Mouse (Mus musculus) neural tube, embryonic 10.5 days (tissue): ENCODE measurements around the gene Mstn.
A peak's percentile ranks its signal among the peaks of the same experiment; 100 is the strongest.

ENCODE experiments used
- DNase-seq: peaks from one replicate; pipeline ENCODE4 v3.0.0-alpha.2; 2017; ENCODE audit warnings: low spot score; ENCODE audit errors: extremely low spot score

The Mstn gene

DNA sequence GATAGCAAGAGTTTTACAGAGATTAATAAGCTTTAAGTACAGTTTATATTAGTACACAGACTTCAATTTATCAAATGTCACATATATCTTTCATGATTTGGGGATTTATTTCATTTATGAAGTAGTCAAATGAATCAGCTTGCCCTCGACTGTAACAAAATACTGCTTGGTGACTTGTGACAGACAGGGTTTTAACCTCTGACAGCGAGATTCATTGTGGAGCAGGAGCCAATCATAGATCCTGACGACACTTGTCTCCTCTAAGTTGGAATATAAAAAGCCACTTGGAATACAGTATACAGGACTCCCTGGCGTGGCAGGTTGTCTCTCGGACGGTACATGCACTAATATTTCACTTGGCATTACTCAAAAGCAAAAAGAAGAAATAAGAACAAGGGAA lies at the start of gene Mstn:
TSS of gene Mstn (plus strand) at position 301 of the 400 bp plus-strand sequence.
- no peak for DNase-seq

DNA sequence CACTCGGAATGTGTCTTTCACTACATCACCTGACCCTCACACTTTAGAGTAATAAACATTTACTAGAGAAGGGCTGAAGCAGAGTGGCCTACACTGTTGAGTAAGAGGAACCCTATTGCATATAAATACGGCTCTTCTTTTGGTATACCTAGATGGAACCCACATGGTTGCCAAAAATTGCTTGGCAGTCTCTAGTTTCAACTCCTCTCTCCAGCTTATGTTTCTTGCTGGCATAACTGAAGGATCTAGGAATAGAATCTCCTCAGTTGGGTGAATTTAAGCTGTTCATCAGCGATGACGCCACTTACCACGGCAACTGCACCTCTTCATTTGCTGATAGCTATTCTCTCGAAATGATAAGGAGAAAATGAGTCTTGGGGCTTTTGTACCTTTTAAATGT lies 46.7 kb upstream of the Mstn start:
- DNase-seq: no peak

DNA sequence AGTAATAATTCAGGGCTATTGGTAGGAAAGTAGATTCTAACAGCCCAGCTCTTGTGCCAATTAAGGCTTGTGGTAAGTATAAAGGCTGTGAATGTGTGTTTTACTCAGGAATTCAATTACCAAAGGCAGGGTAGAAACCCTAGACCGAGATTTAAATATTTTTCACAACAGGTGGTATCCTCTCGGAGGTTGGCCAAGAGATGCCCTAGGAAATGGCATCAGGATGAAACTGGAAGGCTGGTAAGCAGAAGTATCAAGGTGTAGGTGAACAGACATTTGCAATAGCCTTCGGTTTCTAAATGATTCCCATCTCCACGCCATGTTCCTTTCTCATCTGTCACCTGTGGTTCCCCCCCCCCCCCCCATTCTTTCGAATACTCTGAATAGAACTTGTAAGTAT lies 45.8 kb upstream of the Mstn start:
- DNase-seq: no peak

DNA sequence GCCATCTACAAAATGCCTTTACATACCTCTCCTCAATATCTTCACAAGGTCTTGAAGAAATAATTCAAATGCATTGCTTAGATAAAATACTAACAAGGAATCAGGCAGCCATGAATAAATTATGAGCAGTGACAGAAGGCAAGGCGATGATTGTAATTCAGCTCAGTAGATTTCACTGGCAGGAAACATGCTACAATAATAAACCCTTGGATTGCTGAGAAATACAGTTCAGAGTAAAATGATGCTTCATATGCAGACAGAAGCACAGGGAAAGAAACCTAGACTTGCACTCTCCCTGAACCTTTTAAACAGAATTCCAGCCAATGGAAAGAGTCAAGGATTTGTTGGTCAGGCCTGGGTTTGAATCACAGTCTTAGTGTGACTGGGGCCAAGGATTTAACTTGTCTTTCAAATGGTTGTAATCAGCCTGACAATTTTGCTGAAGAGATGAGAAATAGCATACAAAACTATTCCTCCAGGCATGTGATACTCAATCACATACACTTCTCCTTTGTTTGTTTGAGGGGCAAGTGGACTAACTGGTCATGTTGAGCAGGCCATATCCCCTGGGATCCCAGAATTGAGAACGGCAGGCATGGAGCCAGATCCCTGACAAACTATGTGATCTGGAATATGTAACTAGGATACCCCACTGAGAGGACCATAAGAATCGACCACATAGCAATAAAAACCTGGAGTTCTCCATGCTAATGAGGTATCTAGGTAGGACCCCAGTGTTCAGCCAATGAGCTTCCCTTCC lies 42.5 kb upstream of the Mstn start:
- DNase-seq: no peak

DNA sequence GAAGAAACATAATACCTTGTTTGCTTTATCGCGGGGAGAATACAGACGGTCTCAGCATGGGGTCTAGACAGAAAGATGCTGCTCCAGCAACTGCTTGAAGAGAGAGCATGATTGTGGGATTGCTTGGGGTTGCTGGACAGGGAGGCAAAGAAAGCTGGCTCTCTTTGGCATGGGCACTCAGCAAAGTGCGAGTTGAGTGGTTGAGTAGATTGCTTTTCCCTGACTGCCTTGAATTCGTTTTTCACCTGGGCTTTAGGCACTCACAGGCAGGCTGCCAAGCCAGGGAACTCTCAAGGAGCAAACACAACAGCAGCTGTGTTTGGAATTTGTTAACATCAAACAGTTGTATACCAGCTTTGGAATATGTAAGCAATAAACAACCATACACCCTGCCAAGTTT lies 41.4 kb upstream of the Mstn start, which contains the start of gene 1700019D03Rik:
TSS of gene 1700019D03Rik (minus strand) at position 101 of the 400 bp plus-strand sequence.
- DNase-seq: no peak

DNA sequence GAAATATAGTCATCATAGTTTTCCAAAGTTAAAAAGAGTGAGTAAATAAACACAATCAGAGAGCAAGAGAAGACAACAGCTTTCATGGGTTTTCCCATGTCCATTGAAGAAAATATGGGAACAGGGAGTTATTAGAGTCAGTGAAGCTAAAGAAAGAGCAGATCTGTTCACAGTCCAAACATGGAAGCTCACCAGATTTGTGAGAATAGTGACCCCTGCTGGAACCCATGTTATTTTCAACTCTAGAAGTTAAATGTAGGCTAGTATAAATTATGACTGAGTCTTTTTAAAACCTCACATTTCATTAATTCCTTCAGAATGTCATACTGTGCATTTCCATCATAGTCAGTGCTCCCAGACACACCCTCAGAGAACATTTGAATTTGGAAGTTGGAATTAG lies 28.9 kb upstream of the Mstn start:
- DNase-seq: no peak

DNA sequence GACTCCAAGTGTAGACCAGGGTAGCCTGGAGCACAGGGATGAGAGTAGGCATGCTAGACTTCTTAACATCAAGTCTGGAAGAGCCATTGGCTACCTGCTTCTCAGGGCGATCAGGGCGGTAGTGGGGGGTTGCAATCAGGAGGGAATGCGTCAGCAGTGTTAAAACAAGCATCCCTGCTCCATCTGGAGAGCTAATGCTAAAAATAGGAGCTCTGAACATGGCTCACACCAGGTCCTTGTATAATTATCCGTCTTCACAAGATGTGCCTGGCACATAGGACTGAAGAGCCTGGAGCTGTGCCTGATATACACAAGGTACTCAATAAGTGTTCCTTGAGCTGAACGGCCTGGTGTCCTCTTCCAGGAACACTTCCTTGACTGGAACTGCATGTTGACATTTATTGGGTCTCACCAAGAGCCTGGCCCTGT lies 24.0 kb upstream of the Mstn start:
- DNase-seq: no peak

DNA sequence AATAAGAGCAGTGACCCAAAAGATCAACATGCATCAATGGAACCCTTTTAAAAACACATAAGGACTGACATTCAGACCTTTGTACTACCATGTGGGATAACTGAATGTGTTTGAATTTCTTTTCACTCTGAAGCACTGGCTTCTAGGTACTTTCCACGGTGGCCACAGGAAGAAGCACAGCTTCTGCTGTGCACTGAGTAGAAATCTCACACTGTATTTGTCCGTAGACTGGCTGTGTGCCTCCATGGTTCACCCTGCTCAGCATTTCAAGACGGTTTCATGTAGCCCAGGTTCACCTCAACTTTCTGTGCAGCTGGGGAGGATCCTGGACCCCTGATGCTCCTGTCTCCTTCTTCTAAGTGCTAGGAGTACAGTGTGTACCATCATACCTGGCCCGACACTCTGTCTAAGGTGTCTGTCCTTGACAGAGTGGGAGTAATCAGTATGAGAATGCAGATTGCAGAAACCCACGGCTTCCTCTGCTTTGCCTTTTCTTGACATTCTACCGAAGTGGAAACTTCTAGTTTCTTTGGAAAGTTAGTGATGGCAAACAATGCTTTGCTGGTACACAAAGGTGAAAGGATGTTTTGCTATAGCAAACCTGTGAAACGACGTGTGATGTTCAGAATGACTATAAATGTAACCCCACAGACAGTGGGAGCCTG lies 11.5 kb upstream of the Mstn start:
- no peak for DNase-seq

DNA sequence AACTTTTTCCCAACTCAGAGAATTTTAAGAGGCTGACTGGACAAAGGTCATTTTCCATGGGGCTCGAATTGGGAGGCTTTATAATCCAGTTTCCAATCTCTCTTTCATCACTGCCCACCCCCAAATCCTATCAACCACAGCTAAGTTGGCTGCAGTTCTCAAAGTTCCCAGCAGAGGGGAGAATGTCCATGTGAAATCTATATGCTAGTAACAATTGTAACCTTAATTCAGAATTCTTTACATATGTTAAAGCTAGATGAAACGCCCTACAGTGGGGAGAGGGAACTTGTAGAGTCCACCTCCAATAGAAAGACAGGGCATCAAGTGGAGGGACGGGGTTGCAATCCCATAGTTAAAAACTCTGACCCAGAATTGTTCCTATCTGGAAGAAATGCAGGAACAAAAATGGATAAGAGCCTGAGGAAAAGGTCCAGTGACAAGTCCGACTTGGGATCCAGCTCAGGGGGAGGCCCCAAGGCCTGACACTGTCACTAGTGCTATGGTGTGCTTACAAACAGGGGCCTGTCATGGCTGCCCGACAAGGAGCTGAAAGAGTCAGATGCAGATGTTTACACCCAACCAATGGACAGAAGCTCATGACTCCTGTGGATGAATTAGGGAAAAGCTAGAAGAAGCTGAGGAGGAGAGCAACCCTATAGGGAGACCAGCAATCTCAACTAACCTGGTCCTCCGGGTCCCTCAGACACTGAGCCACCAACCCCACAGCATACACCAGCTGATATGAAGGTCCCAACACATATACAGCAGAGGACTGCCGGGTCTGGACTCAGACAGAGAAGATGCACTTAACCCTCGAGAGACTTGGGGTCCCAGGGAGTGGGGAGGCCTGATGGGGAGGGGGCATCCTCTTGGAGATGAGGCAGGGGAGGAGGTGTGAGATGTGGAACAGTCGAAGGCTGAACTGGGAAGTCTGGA lies 8.1 kb upstream of the Mstn start:
- peak; percentile 63 for DNase-seq

DNA sequence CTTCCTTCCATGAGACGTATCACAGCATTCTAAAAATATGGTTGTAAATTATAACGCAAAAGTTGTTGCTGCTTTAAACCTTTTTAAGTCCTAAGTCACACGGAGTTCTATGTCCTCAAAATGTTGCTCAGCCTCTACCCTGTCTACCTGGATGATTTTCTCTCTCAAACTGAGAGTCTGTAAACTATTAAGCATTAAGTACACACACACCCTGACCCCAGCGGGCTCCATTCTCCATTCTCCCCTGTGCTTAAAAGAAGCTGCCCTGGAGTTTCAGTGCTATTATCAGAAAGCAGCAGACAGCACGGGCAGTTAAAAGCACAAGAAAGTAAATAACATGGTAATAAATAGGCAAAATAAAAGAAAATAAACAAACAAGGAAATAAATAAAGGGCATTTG lies 2.3 kb upstream of the Mstn start:
- DNase-seq: no peak

DNA sequence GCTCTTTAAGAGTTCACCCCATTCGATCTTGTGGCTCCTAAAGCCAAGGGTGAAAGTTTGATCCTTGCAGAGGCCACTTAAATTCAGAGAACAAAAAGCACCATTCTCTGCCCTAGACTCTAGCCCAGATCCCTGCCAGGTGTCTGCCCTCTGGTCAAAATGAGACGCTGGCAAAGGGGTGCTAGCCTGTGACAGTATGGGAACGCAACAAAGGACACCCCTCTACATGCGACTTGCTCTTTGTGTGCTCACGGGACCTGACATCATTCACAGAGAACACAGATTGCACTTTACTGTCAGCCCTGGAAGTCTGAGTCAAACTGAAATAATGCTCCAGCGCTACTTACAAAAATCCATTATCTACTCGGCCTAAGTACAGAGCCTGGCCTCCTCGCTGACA lies 941 bp upstream of the Mstn start:
- DNase-seq: peak; percentile 19

DNA sequence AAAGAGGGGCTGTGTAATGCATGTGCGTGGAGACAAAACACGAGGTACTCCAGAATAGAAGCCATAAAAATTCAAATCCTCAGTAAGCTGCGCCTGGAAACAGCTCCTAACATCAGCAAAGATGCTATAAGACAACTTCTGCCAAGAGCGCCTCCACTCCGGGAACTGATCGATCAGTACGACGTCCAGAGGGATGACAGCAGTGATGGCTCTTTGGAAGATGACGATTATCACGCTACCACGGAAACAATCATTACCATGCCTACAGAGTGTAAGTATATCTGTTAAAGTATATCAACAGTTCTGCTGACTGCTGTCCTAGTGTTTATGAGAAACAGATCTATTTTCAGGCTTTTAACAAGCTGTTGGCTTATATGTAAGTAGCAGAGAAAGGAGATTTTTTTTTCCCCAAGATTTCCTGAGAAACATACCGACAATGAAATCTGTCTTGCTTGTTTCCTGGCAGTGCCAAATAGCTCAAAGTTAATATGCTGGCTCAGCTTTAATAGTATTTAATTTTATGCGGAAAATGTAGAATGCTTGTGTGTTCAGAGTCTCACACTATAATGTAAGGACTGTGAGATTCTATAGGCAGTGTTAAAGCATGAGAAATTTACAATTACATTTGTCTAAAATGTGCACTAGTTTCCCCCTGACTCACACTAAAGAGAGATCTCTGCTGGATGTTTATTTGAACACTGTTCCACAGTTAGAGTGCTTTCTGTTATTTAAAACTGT lies 600 bp downstream of the Mstn start:
- no peak for DNase-seq

DNA sequence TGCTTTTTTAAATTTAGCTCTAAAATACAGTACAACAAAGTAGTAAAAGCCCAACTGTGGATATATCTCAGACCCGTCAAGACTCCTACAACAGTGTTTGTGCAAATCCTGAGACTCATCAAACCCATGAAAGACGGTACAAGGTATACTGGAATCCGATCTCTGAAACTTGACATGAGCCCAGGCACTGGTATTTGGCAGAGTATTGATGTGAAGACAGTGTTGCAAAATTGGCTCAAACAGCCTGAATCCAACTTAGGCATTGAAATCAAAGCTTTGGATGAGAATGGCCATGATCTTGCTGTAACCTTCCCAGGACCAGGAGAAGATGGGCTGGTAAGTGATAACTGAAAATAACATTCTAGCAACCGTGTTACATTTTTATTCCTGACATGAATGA lies 2.5 kb downstream of the Mstn start:
- DNase-seq: no peak

DNA sequence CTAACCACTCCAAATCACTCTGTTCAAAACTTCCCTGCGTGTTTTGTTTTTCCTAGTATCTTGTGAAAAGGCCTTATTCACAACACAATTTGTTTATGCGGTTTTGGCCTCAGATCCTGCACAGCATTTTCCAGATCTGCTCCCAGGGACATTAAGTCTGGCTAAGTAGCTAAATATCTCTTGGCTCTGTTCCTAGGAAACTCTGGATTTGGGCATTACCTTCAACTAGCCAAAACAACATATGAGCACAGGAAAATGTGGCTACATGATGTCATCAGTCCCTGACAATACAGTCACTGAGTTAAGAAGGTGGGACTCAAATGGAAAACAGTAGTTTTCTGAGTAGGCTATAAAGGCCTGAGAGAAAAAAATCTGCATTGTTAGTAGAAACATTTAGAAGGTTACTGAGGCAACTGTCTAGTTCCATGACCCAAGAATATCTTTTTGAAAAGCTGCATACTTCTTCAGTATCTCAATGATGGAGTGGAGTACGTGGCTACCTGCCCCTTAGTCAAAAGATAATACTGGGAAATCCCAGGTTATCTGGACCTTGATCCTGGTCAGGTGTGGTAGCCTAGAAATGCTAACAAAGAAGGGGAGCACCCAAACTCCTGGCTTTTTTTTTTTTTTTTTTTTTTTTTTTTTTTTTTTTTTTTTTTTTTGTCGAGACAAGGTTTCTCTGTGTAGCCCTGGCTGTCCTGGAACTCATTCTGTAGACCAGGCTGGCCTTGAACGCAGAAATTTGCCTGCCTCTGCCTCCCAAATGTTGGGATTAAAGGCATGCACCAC lies 8.5 kb downstream of the Mstn start:
- DNase-seq: no peak

DNA sequence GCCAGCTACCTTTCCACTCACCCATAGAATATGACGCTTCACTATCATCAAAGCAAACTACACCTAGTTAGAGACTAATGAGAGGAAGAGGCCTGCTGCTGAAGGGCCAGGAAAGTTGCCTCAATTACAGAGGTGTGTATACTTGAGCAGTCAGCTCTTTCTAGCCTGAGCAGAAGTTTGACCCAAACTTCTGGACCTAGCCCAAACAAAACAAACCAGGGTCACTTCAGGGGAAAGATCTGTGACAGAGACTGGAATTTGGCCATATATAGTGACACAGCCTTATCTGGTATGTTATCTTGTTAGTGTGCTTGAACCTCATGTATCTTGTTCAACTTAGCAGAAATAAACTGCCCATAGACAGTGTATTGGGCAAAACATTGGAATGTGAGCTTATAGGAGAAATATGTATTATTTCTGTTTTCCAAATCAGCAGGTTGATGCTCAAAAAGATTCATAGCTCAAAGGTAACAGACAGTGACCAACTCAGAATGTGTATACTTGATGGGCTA lies 9.3 kb downstream of the Mstn start:
- no peak for DNase-seq

DNA sequence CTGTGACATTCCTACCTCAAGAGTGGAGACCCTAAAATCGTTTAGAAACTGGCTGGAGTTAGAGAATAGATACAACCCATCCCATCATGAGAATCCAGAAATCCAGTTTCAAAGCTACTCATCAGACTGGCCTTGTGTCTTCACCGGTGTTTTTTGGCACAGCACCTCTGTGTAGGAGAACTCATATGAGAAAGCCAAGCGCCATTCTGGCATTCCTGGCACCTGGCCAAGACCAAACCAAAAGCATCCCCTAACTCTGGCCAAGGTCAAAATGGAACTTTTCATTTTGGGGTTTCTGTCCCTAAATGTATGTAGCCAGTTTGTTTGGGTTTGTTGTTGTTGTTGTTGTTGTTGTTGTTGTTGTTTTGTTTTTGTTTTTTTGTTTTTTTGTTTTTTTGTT lies 15.2 kb downstream of the Mstn start:
- DNase-seq: no peak

DNA sequence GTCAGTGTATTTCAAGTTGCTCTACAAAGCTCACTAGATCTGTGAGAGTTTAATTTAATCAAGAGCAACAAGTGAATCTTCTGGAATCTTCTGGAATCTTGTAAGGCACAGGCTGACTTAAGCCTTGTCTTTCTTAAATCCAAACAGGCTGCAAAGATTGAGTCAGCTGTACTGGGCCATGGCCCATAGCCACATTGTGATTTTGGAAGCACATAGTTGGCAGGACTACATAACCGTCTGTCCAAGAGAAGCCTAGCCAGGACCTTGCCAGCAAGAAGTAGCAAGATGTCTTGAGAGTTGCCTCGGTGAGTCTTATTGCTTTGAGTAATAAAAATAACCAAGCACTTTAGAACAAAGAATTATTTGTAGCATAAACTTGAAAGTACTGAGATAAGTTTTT lies 18.4 kb downstream of the Mstn start:
- DNase-seq: no peak

DNA sequence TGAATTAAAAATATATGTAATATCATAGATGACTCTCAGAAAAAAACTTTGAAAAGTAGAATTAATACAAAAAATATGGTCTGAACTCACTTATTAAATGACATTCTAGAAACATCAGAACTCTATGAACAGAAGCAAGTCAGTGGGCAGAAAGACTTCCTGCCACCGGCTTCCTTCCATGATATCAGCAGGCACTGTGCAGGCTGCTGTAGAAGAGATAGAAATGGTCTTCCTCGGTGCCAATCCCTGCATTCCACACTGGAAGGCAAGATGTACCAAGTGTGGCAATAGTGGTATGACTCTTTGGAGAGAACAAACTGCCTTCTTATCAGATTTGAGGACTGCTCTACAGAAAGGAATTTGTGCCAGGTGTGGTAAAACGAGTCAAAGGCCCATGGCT lies 19.2 kb downstream of the Mstn start:
- no peak for DNase-seq

DNA sequence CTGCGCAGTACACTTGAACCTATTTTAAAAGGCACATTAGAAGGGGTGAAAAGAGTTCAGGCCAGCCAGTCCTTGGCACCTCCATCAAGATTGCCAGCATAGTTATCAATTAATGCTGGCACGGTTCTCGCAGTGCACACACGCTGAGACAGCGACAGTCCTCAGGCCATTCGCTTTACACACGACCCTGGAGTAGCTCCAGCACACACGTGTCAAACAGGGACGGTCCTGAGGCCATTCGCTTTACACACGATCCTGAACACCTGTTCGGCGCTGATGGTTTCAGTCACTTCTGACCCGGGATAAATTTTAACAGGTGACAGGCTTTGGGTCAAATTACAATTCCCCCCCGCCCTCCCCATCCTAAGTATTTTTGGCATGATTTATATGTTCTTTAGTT lies 23.8 kb downstream of the Mstn start:
- peak; percentile 30 for DNase-seq

DNA sequence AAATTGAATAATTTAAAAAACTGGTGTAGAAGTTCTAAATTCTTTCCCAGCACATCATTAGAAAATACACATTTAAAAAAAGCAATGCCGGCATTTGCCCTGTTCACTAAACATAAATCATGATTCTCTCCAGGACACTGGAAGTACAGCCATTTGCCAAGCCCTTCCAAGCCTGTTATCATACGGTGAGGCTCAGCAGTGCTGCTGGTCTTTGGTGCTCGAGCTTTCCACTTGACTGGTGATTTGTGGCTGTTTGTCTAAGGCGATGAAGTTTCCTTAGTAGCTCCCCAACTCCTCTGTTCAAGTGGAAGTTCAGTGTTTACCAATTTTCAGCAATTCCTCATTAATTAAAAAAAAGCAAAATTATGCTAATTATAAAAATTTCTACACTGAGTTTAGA lies 24.6 kb downstream of the Mstn start:
- no peak for DNase-seq
